Comparison of ENCODE assay signal across 35 mouse cellular contexts in genomic region chr17:35267399-35268086, GRCm38 (mm10). TPM values are rescaled to one million over a fixed set of nuclear protein-coding genes. Genes with fewer than 3 reads are reported as not detected.
"Had no signal": no experiment of that assay in that cellular context is flagged by ENCODE, and none has a peak within 500 bp of the region (broad histone marks: within the 10 kb centered on the region; RNA-seq: fewer than 3 reads in every experiment).

No protein-coding gene starts in this region.

- H3K4me3 ChIP-seq: gastrocnemius, adult 2 months; heart, embryonic 12.5 days; hindbrain, embryonic 10.5 days; hindbrain, embryonic 12.5 days; kidney, embryonic 15.5 days; limb, embryonic 10.5 days; limb, embryonic 12.5 days had no signal

- H3K9ac ChIP-seq: heart, embryonic 12.5 days; hindbrain, embryonic 12.5 days; hindbrain, embryonic 14.5 days; kidney, embryonic 15.5 days; limb, embryonic 12.5 days had no signal

- ATAC-seq: hindbrain, embryonic 16.5 days; intestine, embryonic 16.5 days had no signal

- H3K9me3 ChIP-seq: heart, embryonic 12.5 days; hindbrain, embryonic 10.5 days; hindbrain, embryonic 12.5 days; kidney, embryonic 15.5 days; limb, embryonic 10.5 days; limb, embryonic 12.5 days had no signal

- H3K36me3 ChIP-seq: heart, embryonic 12.5 days; hindbrain, embryonic 10.5 days; hindbrain, embryonic 12.5 days; kidney, embryonic 15.5 days; limb, embryonic 10.5 days; limb, embryonic 12.5 days had no signal

- H3K4me2 ChIP-seq: heart, embryonic 12.5 days; hindbrain, embryonic 12.5 days; hindbrain, embryonic 14.5 days; kidney, embryonic 15.5 days; limb, embryonic 12.5 days; liver, embryonic 11.5 days had no signal

- DNase-seq: gastrocnemius, adult 2 months; gastrocnemius, postnatal 10 days; gastrocnemius, postnatal 25 days; heart, postnatal 10 days; heart, postnatal 4 days; kidney, adult 11 months; kidney, adult 2 months; kidney, adult 9 months; kidney, postnatal 14 days; kidney, postnatal 36 days; layer of hippocampus, adult 9-11 months; layer of hippocampus, postnatal 36 days; liver had no signal

- H3K27ac ChIP-seq: gastrocnemius, adult 2 months; hindbrain, embryonic 10.5 days; hindbrain, embryonic 12.5 days; hindbrain, embryonic 14.5 days; kidney, embryonic 15.5 days; kidney, postnatal 0 days; limb, embryonic 10.5 days; limb, embryonic 12.5 days had no signal

RNA-seq across cellular contexts. Expression of gene Gm16181, which starts 46.9 kb away (rescaled TPM):
- total RNA-seq: gastrocnemius, adult 2 months; gastrocnemius, postnatal 10 days; layer of hippocampus, adult 18-20 months; layer of hippocampus, adult 8-10 months; layer of hippocampus, postnatal 14 days; layer of hippocampus, postnatal 36 days; left cerebral cortex, adult 18-20 months; left cerebral cortex, adult 8-10 months; left cerebral cortex, postnatal 10 days; left cerebral cortex, postnatal 25 days had no signal
- polyA plus RNA-seq: frontal cortex, adult 2 months; heart, embryonic 12.5 days; heart, embryonic 14.5 days; hindbrain, embryonic 14.5 days; kidney, adult 2 months; large intestine, adult 2 months; limb, embryonic 14.5 days; liver, embryonic 11.5 days had no signal
